Mouse (Mus musculus): Measurements from ENCODE around the gene Zfp277. TPM values are rescaled to one million over a fixed set of nuclear protein-coding genes. Genes with fewer than 3 reads are reported as not detected.

Gene Zfp277
- polyA plus RNA-seq, 1 experiment = 1.5 TPM

DNA sequence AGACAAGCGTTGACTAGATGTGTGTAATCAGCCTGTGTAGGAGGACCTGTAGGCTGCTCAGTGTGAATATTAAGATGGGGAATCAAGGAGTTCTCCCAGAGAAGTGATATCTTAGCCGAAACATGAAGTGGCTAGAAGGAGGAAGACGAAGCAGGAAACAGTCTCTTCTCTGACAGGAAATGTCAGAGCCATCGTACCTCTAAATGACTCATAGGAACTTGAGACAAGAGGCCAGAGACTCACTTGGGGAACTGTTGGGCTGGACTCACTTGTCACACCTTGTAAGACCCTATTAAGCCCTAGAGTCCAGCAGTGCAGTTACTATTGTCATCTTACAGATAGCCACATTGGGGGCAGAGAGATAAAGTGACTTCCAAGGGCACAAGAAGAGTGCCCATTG lies 172.4 kb downstream of the Zfp277 start:
- Histone ChIP-seq H3K4me3 (replicated peaks) (no peak overlapping the region), H3K4me1 (peaks cover 17% of the 10 kb centered on the region), H3K36me3 (replicated peaks; ENCODE audit: low read length) (no peaks in the 10 kb centered on the region), H3K9me3 (no peaks in the 10 kb centered on the region), H3K27me3 (replicated peaks) (peaks cover 2% of the 10 kb centered on the region)
- TF ChIP-seq FLI1 (IDR thresholded peaks at IDR 0.05; ENCODE audit: low read length) (no peak), GATA1 (IDR thresholded peaks at IDR 0.05; ENCODE audit: borderline replicate concordance, low read length) (no peak)

DNA sequence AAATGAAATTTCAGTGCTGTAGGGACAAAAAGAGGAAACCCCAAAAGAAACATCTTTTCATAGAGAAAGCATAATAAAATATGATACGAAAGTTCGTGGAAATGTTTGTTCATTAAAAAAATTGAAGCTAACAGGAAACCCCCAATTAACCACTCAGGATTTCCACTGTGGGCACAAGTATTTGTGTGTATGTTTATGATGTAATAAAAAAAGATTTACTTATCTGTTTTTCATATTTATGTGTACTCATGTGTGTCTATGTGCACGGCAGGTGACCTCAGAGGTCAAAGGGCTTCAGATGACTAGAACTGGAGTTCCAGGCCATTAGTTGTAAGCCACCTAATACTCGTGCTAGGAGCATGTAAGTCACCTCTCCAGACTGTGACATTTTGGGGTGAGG lies 173.0 kb downstream of the Zfp277 start:
- no peak for TF ChIP-seq GATA1 (IDR thresholded peaks at IDR 0.05; ENCODE audit: borderline replicate concordance, low read length)
- TF ChIP-seq FLI1 (IDR thresholded peaks at IDR 0.05; ENCODE audit: low read length) = no peak
- Histone ChIP-seq H3K9me3 (no peaks in the 10 kb centered on the region), H3K27me3 (replicated peaks) (peaks cover 2% of the 10 kb centered on the region), H3K36me3 (replicated peaks; ENCODE audit: low read length) (no peaks in the 10 kb centered on the region), H3K4me3 (replicated peaks) (no peak overlapping the region), H3K4me1 (peaks cover 12% of the 10 kb centered on the region)

DNA sequence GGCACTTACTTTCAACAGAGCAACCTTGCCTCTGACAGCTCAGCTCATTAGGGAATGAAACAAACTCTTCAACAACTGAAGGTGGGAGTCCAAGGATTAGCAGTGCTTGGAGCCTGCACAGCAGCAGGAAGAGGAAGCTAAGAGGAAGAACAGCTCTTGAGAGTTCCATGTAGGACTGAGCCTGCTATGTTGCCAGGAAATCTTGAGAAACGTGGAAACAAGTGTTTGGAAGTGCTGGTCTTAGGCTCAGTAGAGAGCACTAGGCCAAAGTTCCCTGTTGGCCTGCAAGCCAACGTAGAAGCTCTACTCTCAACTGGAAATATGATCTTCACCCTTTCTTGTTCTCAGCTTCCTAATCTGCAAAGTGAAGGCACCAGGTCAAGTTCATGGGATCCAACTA lies 177.4 kb downstream of the Zfp277 start:
- Histone ChIP-seq H3K36me3 (replicated peaks; ENCODE audit: low read length) (no peaks in the 10 kb centered on the region), H3K4me1 (peaks cover 4% of the 10 kb centered on the region), H3K4me3 (replicated peaks) (no peak overlapping the region), H3K9me3 (no peaks in the 10 kb centered on the region), H3K27me3 (replicated peaks) (peaks cover 7% of the 10 kb centered on the region)
- TF ChIP-seq GATA1 (IDR thresholded peaks at IDR 0.05; ENCODE audit: borderline replicate concordance, low read length) (no peak), FLI1 (IDR thresholded peaks at IDR 0.05; ENCODE audit: low read length) (no peak)

Other genes with a start within 250 kb of the Zfp277 start
- 0.27 TPM in 1 of 2 replicates, not detected in the other for gene Lsmem1, start 246.4 kb downstream of the Zfp277 start, polyA plus RNA-seq (2012; ENCODE audit: insufficient read depth, low replicate concordance)
- 40.6 and 71.8 TPM in 2 replicates for gene Ifrd1, start 197.4 kb downstream of the Zfp277 start, polyA plus RNA-seq (2012; ENCODE audit: insufficient read depth, low replicate concordance)
- 0.13 TPM in 1 of 2 replicates, not detected in the other for gene Dock4, start 50 bp upstream of the Zfp277 start, polyA plus RNA-seq (2012; ENCODE audit: insufficient read depth, low replicate concordance)